Mouse (Mus musculus) neural tube, embryonic 12.5 days (tissue): ENCODE measurements around the gene Prkacb. TPM values are rescaled to one million over a fixed set of nuclear protein-coding genes. Genes with fewer than 3 reads are reported as not detected.

Experiments
- ATAC-seq: fragments of 200-750 bp; cut with Nextera tagmentation; 2 replicates; pipeline ENCODE4 v1.8.0; 2017; ENCODE audit warnings: low read depth, mild to moderate bottlenecking, moderate TSS enrichment, moderate library complexity; ENCODE audit not compliant: low FRiP score
- H3K27ac ChIP-seq: fragments of 300-500 bp; sonication (generic); 2 replicates; pipeline ENCODE4 v1.5.1; 2016
- H3K27me3 ChIP-seq: fragments of 300-500 bp; sonication (generic); replicated peaks from 2 replicates; pipeline ENCODE4 v1.6.1; 2016; ENCODE audit warnings: mild to moderate bottlenecking
- H3K36me3 ChIP-seq: fragments of 300-500 bp; sonication (generic); 2 replicates; pipeline ENCODE4 v1.6.1; 2016; ENCODE audit warnings: mild to moderate bottlenecking
- H3K4me1 ChIP-seq: fragments of 300-500 bp; sonication (generic); 2 replicates; pipeline ENCODE4 v1.6.1; 2016
- H3K4me2 ChIP-seq: fragments of 300-500 bp; sonication (generic); replicated peaks from 2 replicates; pipeline ENCODE4 v1.6.1; 2016; ENCODE audit warnings: mild to moderate bottlenecking
- H3K4me3 ChIP-seq: fragments of 300-500 bp; sonication (generic); 2 replicates; pipeline ENCODE4 v1.5.1; 2016
- H3K9ac ChIP-seq: fragments of 300-500 bp; sonication (generic); 2 replicates; pipeline ENCODE4 v1.6.1; 2016; ENCODE audit warnings: mild to moderate bottlenecking
- H3K9me3 ChIP-seq: fragments of 300-500 bp; sonication (generic); 2 replicates; pipeline ENCODE4 v1.6.1; 2016; ENCODE audit warnings: mild to moderate bottlenecking
- WGBS: fragments of 180-500 bp; shearing (Covaris S2); methylation state at CpG from one replicate; pipeline ENCODE4 v1.1.7; 2016; 5-methylcytosine and 5-hydroxymethylcytosine counted together
- polyA plus RNA-seq: library from polyadenylated mRNA; unstranded; fragments of >200 nt; fragmentation: Nextera tagmentation; extraction: Ambion mirVana; gene quantifications from 2 replicates; pipeline ENCODE4 v1.2.1, GENCODE M21; 2016

Gene Prkacb
- 98.7 and 99.4 TPM in 2 replicates for polyA plus RNA-seq

GRCm38 (mm10) chr3:146812901-146813393 lies at the start of gene Prkacb:
TSS of gene Prkacb (minus strand) at chr3:146812990.
- under 1% methylated on average over 52 of the region's 60 CpGs for WGBS

GRCm38 (mm10) chr3:146860308-146860707 lies 47.5 kb upstream of the Prkacb start:
- Histone ChIP-seq H3K36me3 (no peaks in the 10 kb centered on the region), H3K4me1 (no peaks in the 10 kb centered on the region), H3K9ac (no peak overlapping the region), H3K4me3 (no peak overlapping the region), H3K27me3 (no peaks in the 10 kb centered on the region), H3K9me3 (no peaks in the 10 kb centered on the region), H3K4me2 (no peak overlapping the region), H3K27ac (no peak overlapping the region)
- no peak for ATAC-seq
- 86% methylated on average over 2 of the region's 2 CpGs for WGBS

More at GRCm38 (mm10) chr3:146812901-146813393, at the start of gene Prkacb:
- Histone ChIP-seq H3K9ac (peak within 1 kb of the TSS; percentile 91), H3K27me3 (no peaks in the 10 kb centered on the region), H3K36me3 (no peaks in the 10 kb centered on the region), H3K4me2 (peak within 1 kb of the TSS; percentile 79), H3K4me1 (peaks cover 8% of the 10 kb centered on the region), H3K27ac (peak within 1 kb of the TSS; percentile 86), H3K4me3 (peak within 1 kb of the TSS; percentile 84), H3K9me3 (no peaks in the 10 kb centered on the region)
- ATAC-seq, result peak; percentile 97

- Histone ChIP-seq H3K4me3 (no peak overlapping the region), H3K36me3 (no peaks in the 10 kb centered on the region), H3K27ac (no peak overlapping the region), H3K9me3 (no peaks in the 10 kb centered on the region), H3K4me2 (no peak overlapping the region), H3K4me1 (peaks cover 4% of the 10 kb centered on the region; the same call in 1 of the 2 replicates), H3K9ac (no peak overlapping the region), H3K27me3 (no peaks in the 10 kb centered on the region)
- 86% methylated on average over 10 of the region's 10 CpGs for WGBS
- no peak for ATAC-seq
Observed at GRCm38 (mm10) chr3:146857373-146857772, 44.6 kb upstream of the Prkacb start.

GRCm38 (mm10) chr3:146854473-146855087 lies 41.8 kb upstream of the Prkacb start:
- no peak overlapping the region for H3K27ac ChIP-seq
- peak overlapping the region; percentile 76; the same call in 1 of the 2 replicates for H3K4me2 ChIP-seq
- H3K9me3 ChIP-seq, result no peaks in the 10 kb centered on the region
- H3K4me1 ChIP-seq, result peaks cover 5% of the 10 kb centered on the region; the same call in 1 of the 2 replicates
- no peak overlapping the region for H3K4me3 ChIP-seq
- H3K36me3 ChIP-seq, result no peaks in the 10 kb centered on the region
- no peak for ATAC-seq
- 82% methylated on average over 7 of the region's 7 CpGs for WGBS
- no peaks in the 10 kb centered on the region for H3K27me3 ChIP-seq
- H3K9ac ChIP-seq, result no peak overlapping the region

GRCm38 (mm10) chr3:146851966-146852891 lies 39.4 kb upstream of the Prkacb start, which contains the start of gene Ttll7:
TSS of gene Ttll7 (plus strand) at chr3:146852367.
- no peaks in the 10 kb centered on the region for H3K9me3 ChIP-seq
- ATAC-seq, result peak; percentile 98
- H3K4me3 ChIP-seq, result peak within 1 kb of the TSS; percentile 69
- no peaks in the 10 kb centered on the region for H3K27me3 ChIP-seq
- H3K36me3 ChIP-seq, result no peaks in the 10 kb centered on the region
- H3K9ac ChIP-seq, result peak within 1 kb of the TSS; percentile 77
- no peak within 1 kb of the TSS for H3K27ac ChIP-seq
- WGBS, result 1% methylated on average over 36 of the region's 36 CpGs
- peak within 1 kb of the TSS; percentile 76 for H3K4me2 ChIP-seq
- H3K4me1 ChIP-seq, result peaks cover 5% of the 10 kb centered on the region; the same call in 1 of the 2 replicates

GRCm38 (mm10) chr3:146849360-146849759 lies 36.6 kb upstream of the Prkacb start:
- Histone ChIP-seq H3K36me3 (no peaks in the 10 kb centered on the region), H3K4me2 (no peak overlapping the region), H3K4me3 (no peak overlapping the region), H3K9me3 (no peaks in the 10 kb centered on the region), H3K27ac (no peak overlapping the region), H3K9ac (no peak overlapping the region), H3K27me3 (no peaks in the 10 kb centered on the region), H3K4me1 (peaks cover 5% of the 10 kb centered on the region; the same call in 1 of the 2 replicates)
- no peak for ATAC-seq
- 93% methylated on average over 7 of the region's 7 CpGs for WGBS

- Histone ChIP-seq H3K36me3 (no peaks in the 10 kb centered on the region), H3K9ac (no peak overlapping the region), H3K9me3 (no peaks in the 10 kb centered on the region), H3K27ac (no peak overlapping the region), H3K27me3 (no peaks in the 10 kb centered on the region), H3K4me2 (no peak overlapping the region), H3K4me3 (no peak overlapping the region), H3K4me1 (peaks cover 5% of the 10 kb centered on the region; the same call in 1 of the 2 replicates)
- 92% methylated on average over 8 of the region's 8 CpGs for WGBS
- ATAC-seq, result no peak
Observed at GRCm38 (mm10) chr3:146848112-146848511, 35.3 kb upstream of the Prkacb start.

GRCm38 (mm10) chr3:146846237-146846636 lies 33.4 kb upstream of the Prkacb start:
- 88% methylated on average over 5 of the region's 5 CpGs for WGBS
- Histone ChIP-seq H3K4me1 (no peaks in the 10 kb centered on the region), H3K36me3 (no peaks in the 10 kb centered on the region), H3K9me3 (no peaks in the 10 kb centered on the region), H3K27ac (no peak overlapping the region), H3K4me2 (no peak overlapping the region), H3K9ac (no peak overlapping the region), H3K4me3 (no peak overlapping the region), H3K27me3 (no peaks in the 10 kb centered on the region)
- ATAC-seq, result no peak

GRCm38 (mm10) chr3:146843470-146843869 lies 30.7 kb upstream of the Prkacb start:
- no peaks in the 10 kb centered on the region for H3K27me3 ChIP-seq
- H3K36me3 ChIP-seq, result no peaks in the 10 kb centered on the region
- H3K4me1 ChIP-seq, result no peaks in the 10 kb centered on the region
- no peak overlapping the region for H3K9ac ChIP-seq
- WGBS, result 69% methylated on average over 6 of the region's 6 CpGs
- H3K9me3 ChIP-seq, result no peaks in the 10 kb centered on the region
- no peak overlapping the region for H3K4me3 ChIP-seq
- no peak overlapping the region for H3K27ac ChIP-seq
- no peak for ATAC-seq
- no peak overlapping the region for H3K4me2 ChIP-seq

- 70% methylated on average over 3 of the region's 3 CpGs for WGBS
- H3K36me3 ChIP-seq, result no peaks in the 10 kb centered on the region
- no peak for ATAC-seq
- H3K27me3 ChIP-seq, result no peaks in the 10 kb centered on the region
- no peaks in the 10 kb centered on the region for H3K9me3 ChIP-seq
- no peak overlapping the region for H3K4me2 ChIP-seq
- no peak overlapping the region for H3K27ac ChIP-seq
- no peaks in the 10 kb centered on the region for H3K4me1 ChIP-seq
- H3K9ac ChIP-seq, result no peak overlapping the region
- no peak overlapping the region for H3K4me3 ChIP-seq
Observed at GRCm38 (mm10) chr3:146842766-146843165, 30.0 kb upstream of the Prkacb start.

GRCm38 (mm10) chr3:146820718-146821117 lies 7.9 kb upstream of the Prkacb start:
- Histone ChIP-seq H3K9me3 (no peaks in the 10 kb centered on the region), H3K27me3 (no peaks in the 10 kb centered on the region), H3K36me3 (no peaks in the 10 kb centered on the region), H3K4me3 (no peak overlapping the region), H3K4me1 (no peaks in the 10 kb centered on the region), H3K4me2 (no peak overlapping the region), H3K9ac (no peak overlapping the region), H3K27ac (no peak overlapping the region)
- ATAC-seq, result no peak
- WGBS, result 91% methylated on average over 4 of the region's 4 CpGs

GRCm38 (mm10) chr3:146813624-146814023 lies 834 bp upstream of the Prkacb start:
- no peaks in the 10 kb centered on the region for H3K27me3 ChIP-seq
- 65% methylated on average over 7 of the region's 7 CpGs for WGBS
- H3K9ac ChIP-seq, result peak overlapping the region; percentile 91; the same call in 1 of the 2 replicates
- no peaks in the 10 kb centered on the region for H3K9me3 ChIP-seq
- H3K4me2 ChIP-seq, result peak overlapping the region; percentile 79
- peak overlapping the region; percentile 84 for H3K4me3 ChIP-seq
- ATAC-seq, result no peak
- no peak overlapping the region for H3K27ac ChIP-seq
- no peaks in the 10 kb centered on the region for H3K36me3 ChIP-seq
- H3K4me1 ChIP-seq, result peaks cover 8% of the 10 kb centered on the region
